Mouse (Mus musculus): Measurements from ENCODE around the gene Ccnd2. TPM values are rescaled to one million over a fixed set of nuclear protein-coding genes. Genes with fewer than 3 reads are reported as not detected.

Ccnd2 gene
- polyA plus RNA-seq, 1 experiment from 2014 or later = 865 TPM

GRCm38 (mm10) chr6:127154708-127155268, 2.8 kb upstream of the Ccnd2 start:
- H3K27me3 ChIP-seq (ENCODE audit: insufficient read depth, poor library complexity, severe bottlenecking) = peaks cover 69% of the 10 kb centered on the region
- H3K27ac ChIP-seq = peak overlapping the region; percentile 96
- H3K4me1 ChIP-seq (replicated peaks) = peaks cover 60% of the 10 kb centered on the region

GRCm38 (mm10) chr6:127153972-127154707, 2.1 kb upstream of the Ccnd2 start:
- Histone ChIP-seq H3K4me1 (replicated peaks) (peaks cover 64% of the 10 kb centered on the region), H3K4me3 (peak overlapping the region; percentile 89), H3K27ac (peak overlapping the region; percentile 96), H3K27me3 (ENCODE audit: insufficient read depth, poor library complexity, severe bottlenecking) (peaks cover 63% of the 10 kb centered on the region), H3K9me3 (no peaks in the 10 kb centered on the region), H3K36me3 (no peaks in the 10 kb centered on the region)
- DNase-seq (ENCODE audit: low spot score) = no peak
- under 1% methylated on average over 30 of the region's 30 CpGs for WGBS

More at GRCm38 (mm10) chr6:127154708-127155268, 2.8 kb upstream of the Ccnd2 start:
- H3K4me3 ChIP-seq = peak overlapping the region; percentile 89
- peak; percentile 88 for DNase-seq (ENCODE audit: low spot score)
- no peaks in the 10 kb centered on the region for H3K9me3 ChIP-seq
- no peaks in the 10 kb centered on the region for H3K36me3 ChIP-seq
- WGBS = under 1% methylated on average over 34 of the region's 34 CpGs

GRCm38 (mm10) chr6:127153296-127153800, 1.4 kb upstream of the Ccnd2 start:
- Histone ChIP-seq H3K27me3 (ENCODE audit: insufficient read depth, poor library complexity, severe bottlenecking) (peaks cover 58% of the 10 kb centered on the region), H3K4me3 (peak overlapping the region; percentile 89), H3K4me1 (replicated peaks) (peaks cover 70% of the 10 kb centered on the region), H3K9me3 (no peaks in the 10 kb centered on the region), H3K27ac (peak overlapping the region; percentile 96), H3K36me3 (peaks cover 6% of the 10 kb centered on the region; the same call in 1 of the 2 replicates)
- peak; percentile 80 for DNase-seq (ENCODE audit: low spot score)
- WGBS = under 1% methylated on average over 28 of the region's 28 CpGs

GRCm38 (mm10) chr6:127151565-127152105, 358 bp downstream of the Ccnd2 start:
- peaks cover 86% of the 10 kb centered on the region for H3K4me1 ChIP-seq (replicated peaks)
- peak overlapping the region; percentile 89 for H3K4me3 ChIP-seq
- peak overlapping the region; percentile 96 for H3K27ac ChIP-seq
- peak; percentile 69 for DNase-seq (ENCODE audit: low spot score)
- under 1% methylated on average over 29 of the region's 29 CpGs for WGBS
- no peaks in the 10 kb centered on the region for H3K9me3 ChIP-seq
- H3K27me3 ChIP-seq (ENCODE audit: insufficient read depth, poor library complexity, severe bottlenecking) = peaks cover 42% of the 10 kb centered on the region
- H3K36me3 ChIP-seq = peaks cover 18% of the 10 kb centered on the region

- under 1% methylated on average over 33 of the region's 34 CpGs for WGBS
- Histone ChIP-seq H3K27ac (peak overlapping the region; percentile 96), H3K27me3 (ENCODE audit: insufficient read depth, poor library complexity, severe bottlenecking) (peaks cover 35% of the 10 kb centered on the region), H3K9me3 (no peaks in the 10 kb centered on the region), H3K4me1 (replicated peaks) (peaks cover 93% of the 10 kb centered on the region), H3K4me3 (peak overlapping the region; percentile 89), H3K36me3 (peaks cover 25% of the 10 kb centered on the region)
- DNase-seq (ENCODE audit: low spot score) = peak; percentile 87
Measured at GRCm38 (mm10) chr6:127150663-127151564, 1.1 kb downstream of the Ccnd2 start.

GRCm38 (mm10) chr6:127149944-127150662, 1.9 kb downstream of the Ccnd2 start:
- WGBS = under 1% methylated on average over 38 of the region's 38 CpGs
- DNase-seq (ENCODE audit: low spot score) = peak; percentile 59
- Histone ChIP-seq H3K9me3 (no peaks in the 10 kb centered on the region), H3K4me3 (peak overlapping the region; percentile 89), H3K36me3 (peaks cover 33% of the 10 kb centered on the region), H3K4me1 (replicated peaks) (peaks cover 94% of the 10 kb centered on the region), H3K27ac (peak overlapping the region; percentile 96), H3K27me3 (ENCODE audit: insufficient read depth, poor library complexity, severe bottlenecking) (peaks cover 28% of the 10 kb centered on the region)

- peak overlapping the region; percentile 96 for H3K27ac ChIP-seq
- under 1% methylated on average over 30 of the region's 30 CpGs for WGBS
- peaks cover 94% of the 10 kb centered on the region for H3K4me1 ChIP-seq (replicated peaks)
- DNase-seq (ENCODE audit: low spot score) = peak; percentile 47
- peaks cover 22% of the 10 kb centered on the region for H3K27me3 ChIP-seq (ENCODE audit: insufficient read depth, poor library complexity, severe bottlenecking)
- peak overlapping the region; percentile 89 for H3K4me3 ChIP-seq
- H3K36me3 ChIP-seq = peaks cover 40% of the 10 kb centered on the region
- H3K9me3 ChIP-seq = no peaks in the 10 kb centered on the region
Measured at GRCm38 (mm10) chr6:127149303-127149943, 2.6 kb downstream of the Ccnd2 start.

- DNase-seq (ENCODE audit: low spot score) = peak; percentile 37
- H3K36me3 ChIP-seq = peaks cover 47% of the 10 kb centered on the region
- peak overlapping the region; percentile 96 for H3K27ac ChIP-seq
- peaks cover 94% of the 10 kb centered on the region for H3K4me1 ChIP-seq (replicated peaks)
- WGBS = 4% methylated on average over 20 of the region's 20 CpGs
- H3K9me3 ChIP-seq = no peaks in the 10 kb centered on the region
- H3K27me3 ChIP-seq (ENCODE audit: insufficient read depth, poor library complexity, severe bottlenecking) = peaks cover 15% of the 10 kb centered on the region
- H3K4me3 ChIP-seq = peak overlapping the region; percentile 89
Measured at GRCm38 (mm10) chr6:127148526-127149302, 3.3 kb downstream of the Ccnd2 start.

GRCm38 (mm10) chr6:127147665-127148064, 4.3 kb downstream of the Ccnd2 start:
- under 1% methylated on average over 4 of the region's 4 CpGs for WGBS
- peak overlapping the region; percentile 96; the same call in 1 of the 2 replicates for H3K27ac ChIP-seq
- peak overlapping the region; percentile 89 for H3K4me3 ChIP-seq
- peak; percentile 90 for DNase-seq (ENCODE audit: low spot score)
- H3K9me3 ChIP-seq = no peaks in the 10 kb centered on the region
- H3K27me3 ChIP-seq (ENCODE audit: insufficient read depth, poor library complexity, severe bottlenecking) = peaks cover 5% of the 10 kb centered on the region; the same call in 1 of the 2 replicates
- peaks cover 94% of the 10 kb centered on the region for H3K4me1 ChIP-seq (replicated peaks)
- H3K36me3 ChIP-seq = peaks cover 57% of the 10 kb centered on the region

- WGBS = 90% methylated on average over 3 of the region's 3 CpGs
- Histone ChIP-seq H3K27ac (no peak overlapping the region), H3K36me3 (peaks cover 70% of the 10 kb centered on the region), H3K27me3 (ENCODE audit: insufficient read depth, poor library complexity, severe bottlenecking) (no peaks in the 10 kb centered on the region), H3K4me3 (no peak overlapping the region), H3K4me1 (replicated peaks) (peaks cover 88% of the 10 kb centered on the region), H3K9me3 (no peaks in the 10 kb centered on the region)
- DNase-seq (ENCODE audit: low spot score) = no peak
Measured at GRCm38 (mm10) chr6:127146322-127146947, 5.6 kb downstream of the Ccnd2 start.

Measured in hindbrain, embryonic 10.5 days (tissue).